Mouse (Mus musculus) CD4-positive, CD25-positive, alpha-beta regulatory T cell, adult 2 months (primary cell): ENCODE data around the gene 1700031F05Rik.
"Not testable (repeated sequence)": the region's sequence is repeated elsewhere in the genome, so short reads cannot be mapped to it uniquely, and the experiment has no call there.

Experiments
- DNase-seq: peaks from one replicate; pipeline ENCODE4 v3.0.0-alpha.2; 2012; ENCODE audit warnings: low read depth, low spot score

1700031F05Rik gene

DNA sequence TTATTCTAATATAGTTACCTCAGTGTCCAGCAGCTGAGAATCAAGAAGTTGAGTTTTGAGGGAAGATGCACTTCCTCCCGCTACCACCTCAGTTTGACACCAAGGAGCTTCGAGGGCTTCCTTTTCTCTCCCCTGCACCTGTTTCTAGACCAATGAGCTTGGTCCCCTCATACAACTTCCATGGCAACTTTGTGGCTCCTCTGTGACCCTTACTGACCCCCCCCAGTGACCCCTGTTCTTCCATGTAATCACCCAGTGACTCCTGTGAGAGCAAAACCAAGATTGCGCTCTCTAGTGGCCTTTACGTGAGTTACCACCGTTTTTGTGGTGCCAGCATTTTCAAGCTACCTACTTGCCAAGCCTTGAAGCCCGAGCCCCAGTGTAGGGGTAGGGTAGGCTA is at the start of gene 1700031F05Rik:
1700031F05Rik (minus strand) TSS at position 101 of the 400 bp plus-strand sequence.
- no peak for DNase-seq

DNA sequence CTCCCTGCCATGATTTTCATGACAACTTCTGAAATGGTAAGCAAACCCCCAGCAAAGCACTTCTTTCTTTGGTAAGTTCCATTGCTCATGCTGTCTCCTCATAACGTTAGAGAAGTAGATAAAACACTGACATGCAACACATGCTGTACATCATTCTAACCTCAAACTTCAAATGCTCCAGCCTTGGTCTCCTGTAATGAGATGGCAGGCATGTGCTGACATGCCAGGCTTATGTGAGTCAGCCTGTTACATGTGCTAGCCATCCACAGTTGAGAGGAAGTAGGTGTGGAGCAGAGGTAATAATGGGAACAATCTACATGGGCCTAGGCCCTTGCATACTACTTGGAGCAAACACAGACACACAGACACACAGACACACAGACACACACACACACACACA is 47.1 kb upstream of the 1700031F05Rik start:
- DNase-seq, result not testable (repeated sequence)

DNA sequence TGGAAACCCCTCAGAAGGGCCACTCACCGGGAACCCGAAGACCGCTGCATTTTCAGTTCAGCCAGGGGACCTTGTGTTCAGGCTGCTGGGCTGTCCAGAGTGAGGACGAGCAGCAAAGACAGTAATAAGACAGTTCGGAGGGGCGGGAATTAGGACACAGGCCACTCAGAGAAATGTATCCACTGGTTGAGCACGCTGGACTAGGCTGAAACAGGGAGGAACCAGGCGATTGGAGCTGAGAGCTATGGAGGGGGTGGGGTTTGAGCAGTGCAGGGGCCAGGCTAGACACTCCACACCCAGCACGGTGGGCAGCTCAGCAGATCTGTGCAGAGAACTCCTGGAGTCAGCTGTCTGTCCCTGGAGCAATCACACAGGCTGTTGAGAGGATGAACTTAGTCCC is 40.8 kb upstream of the 1700031F05Rik start, which contains the start of the genes Dmrtc1a and 1700011M02Rik:
Dmrtc1a (minus strand) TSS at position 101 of the 400 bp plus-strand sequence.
1700011M02Rik (plus strand) TSS at position 319 of the 400 bp plus-strand sequence.
- not testable (repeated sequence) for DNase-seq

DNA sequence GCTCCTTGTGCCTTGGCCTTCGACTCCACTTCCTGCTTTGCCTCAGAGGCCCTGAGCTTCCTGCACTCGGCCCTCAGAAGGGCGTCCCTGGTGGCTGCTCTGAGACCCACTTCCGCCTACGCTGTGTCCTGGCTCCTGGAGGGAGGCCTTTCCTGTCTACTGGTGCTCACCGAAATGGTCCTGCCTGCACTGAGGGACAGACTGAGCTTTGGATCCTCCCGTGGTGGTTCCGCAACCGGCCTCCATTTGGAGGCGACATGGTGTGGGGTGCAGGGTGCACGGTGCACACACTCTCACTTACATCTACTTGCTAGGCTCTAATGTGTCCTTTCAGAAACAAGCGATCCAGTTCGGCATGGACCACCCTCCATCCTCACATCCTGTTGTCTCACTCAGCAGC is 13.3 kb downstream of the 1700031F05Rik start, which contains the start of gene Dmrtc1c2:
Dmrtc1c2 (minus strand) TSS at position 101 of the 400 bp plus-strand sequence.
- DNase-seq, result not testable (repeated sequence)

DNA sequence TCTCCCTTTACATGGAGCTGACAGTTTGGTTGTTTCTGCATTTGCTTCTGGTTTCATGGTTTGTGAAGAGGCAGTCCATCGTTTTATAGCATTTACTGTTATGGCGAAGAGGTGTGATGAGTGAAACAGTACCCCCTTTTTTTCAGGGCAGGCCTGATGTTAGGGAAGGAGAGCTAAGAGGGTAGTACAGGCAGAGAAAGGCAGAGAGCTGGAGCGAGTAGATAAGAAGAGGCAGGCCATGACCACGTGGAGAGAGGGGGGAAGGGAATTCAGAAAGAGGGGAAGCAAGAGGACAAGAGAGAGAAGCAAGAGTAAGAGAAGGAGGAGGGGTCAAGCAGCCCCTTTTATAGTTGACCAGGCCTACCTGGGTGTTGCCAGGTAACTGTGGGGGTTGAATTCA is 55.5 kb downstream of the 1700031F05Rik start:
- DNase-seq, result no peak
